Mouse (Mus musculus): Measurements from ENCODE around the gene Pax4.

Pax4 gene

DNA sequence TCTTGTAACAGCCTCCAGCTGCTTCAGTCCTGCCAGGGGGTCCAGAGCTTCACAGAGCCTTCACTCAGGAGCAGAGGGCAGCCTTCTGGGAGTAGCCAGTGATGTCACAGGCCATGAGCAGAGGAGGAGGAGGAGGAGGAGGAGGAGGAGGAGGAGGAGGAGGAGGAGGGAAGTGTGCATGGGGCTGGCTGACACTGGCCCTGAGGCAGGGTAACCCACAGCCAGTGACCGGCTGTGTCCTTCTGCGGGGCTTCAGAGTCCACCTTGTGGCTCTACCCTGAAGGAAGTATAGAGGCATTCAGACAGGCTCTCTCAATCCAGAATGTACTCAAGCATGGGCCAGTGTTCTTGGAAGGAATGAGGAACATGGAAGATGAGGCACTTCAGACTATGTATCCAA is at the start of gene Pax4:
Gene Pax4 (minus strand): TSS at position 101 of the 400 bp plus-strand sequence.
- no peak for DNase-seq (ENCODE audit: low read depth)

DNA sequence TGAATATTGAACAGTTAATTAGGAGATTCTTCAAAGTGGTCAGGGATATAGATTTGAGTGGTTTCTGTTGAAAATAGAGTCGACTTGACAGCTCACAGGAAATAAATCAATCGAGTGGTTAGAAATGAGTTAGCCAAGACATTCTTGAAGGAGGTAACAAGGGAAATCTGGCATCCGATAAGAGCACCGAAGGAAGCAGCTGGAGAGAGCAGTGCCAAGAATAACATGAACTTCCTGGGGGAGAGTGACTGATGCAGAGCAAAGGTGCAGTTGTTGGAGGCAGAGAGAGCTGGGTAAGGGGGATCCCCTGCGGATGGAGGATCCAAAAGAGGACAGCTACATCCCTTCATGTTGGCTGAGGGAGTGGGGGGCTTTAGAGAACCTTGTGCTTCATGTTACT is 48.7 kb upstream of the Pax4 start:
- peak; percentile 95 for DNase-seq (ENCODE audit: low read depth)

DNA sequence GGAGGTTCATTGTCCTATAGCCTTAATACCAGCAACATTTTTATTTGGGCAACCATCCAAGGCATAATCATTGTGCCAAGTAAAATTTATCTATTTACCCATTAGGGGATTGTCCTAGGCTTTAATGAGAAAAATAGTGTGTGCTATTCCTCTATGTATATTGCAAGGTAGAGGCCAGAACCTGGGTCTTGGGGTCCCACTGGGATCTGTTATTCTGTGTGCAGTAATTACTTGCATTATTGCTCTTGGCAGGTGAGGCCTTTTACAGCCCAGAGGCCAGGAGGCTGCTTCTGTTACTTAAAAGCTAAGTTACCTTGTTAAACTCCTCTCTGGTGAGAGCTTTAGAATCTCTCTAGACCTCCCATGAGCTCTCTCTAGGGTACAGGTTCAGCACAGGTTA is 42.0 kb upstream of the Pax4 start:
- DNase-seq (ENCODE audit: low read depth), result no peak

DNA sequence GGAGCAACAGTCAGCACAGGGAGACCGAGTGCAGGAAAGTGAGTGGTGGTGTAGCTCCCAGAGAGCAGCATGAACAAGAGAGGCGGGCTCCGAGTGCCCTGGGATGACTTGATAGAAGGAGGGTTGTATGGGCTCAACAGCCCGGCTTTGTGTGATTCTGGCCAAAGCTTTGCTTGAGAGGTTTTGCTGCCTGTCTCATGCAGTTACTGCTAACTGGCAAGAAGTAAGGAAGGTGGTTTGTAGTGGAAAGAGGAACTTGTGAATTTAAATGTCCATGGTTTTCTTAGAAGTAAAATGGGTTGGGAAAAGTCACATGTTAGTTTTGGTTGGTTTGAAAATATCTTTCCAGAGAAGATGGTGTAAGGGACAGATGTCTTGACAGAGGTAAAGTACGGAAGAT is 41.5 kb upstream of the Pax4 start:
- DNase-seq (ENCODE audit: low read depth), result peak; percentile 40

DNA sequence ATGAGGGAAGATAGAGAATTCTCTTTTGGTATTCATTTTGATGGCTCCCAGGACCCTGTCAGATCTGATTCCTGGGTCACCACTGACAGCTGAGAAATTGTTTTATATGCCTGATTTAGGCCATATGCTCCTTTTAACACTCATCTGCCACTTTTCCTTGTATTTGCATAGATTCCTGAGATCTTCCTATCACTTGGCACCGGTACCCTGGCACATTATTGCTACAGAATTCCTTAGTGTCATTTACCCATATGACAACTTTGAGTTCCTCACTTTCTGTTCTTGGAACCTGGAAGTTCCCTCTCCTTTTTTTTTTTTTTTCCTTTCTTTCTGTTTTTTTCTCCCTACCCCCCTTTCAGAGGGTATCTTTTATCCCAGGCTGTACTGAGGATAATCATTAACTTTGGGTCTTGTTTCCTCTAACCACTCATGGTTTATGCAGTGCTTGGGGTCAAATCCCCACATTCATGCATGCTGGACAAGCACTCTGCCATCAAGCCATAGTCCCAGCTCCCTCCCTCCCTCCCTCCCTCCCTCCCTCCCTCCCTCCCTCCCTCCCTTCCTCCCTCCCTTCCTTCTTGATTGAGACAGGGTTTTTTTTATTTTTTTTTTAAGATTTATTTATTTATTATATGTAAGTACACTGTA is 39.2 kb upstream of the Pax4 start:
- no peak for DNase-seq (ENCODE audit: low read depth)

DNA sequence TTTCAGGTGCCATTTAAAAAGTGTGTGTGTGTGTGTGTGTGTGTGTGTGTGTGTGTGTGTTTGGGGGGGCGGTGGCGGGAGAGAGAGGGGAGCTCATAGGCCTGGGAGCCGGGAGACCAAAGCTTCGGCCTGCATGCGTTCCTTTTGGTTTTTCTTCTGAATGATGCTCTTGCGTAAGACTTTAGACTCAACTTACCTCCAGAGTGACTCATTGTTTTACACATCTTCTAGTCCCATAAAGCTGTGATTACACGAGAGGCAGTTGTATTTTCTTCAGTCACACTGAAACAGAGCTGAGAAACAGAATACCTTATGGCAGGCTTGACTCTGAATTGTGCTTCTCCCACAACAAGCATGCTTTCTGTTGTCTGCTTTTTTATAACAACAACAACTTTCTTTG is 37.8 kb upstream of the Pax4 start:
- DNase-seq (ENCODE audit: low read depth), result peak; percentile 70

DNA sequence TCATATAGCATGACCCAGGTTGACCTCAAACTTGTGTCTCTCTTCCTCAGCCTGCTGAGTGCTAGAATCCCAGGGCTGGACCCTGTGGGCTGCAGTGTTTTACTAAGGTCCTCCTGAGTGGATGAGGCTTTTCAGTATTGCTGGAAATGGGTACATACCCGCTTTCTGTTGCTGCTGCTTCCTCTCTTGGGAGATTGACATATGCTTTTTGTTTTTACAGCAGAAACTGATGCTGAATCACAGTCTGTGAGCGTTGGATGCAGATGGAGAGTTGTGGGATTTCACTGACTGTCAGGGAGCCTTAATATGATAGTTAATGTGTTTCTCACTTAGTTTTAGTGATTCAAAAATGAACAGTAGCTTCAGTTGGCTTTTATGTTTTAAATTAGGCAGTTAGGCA is 37.3 kb upstream of the Pax4 start:
- no peak for DNase-seq (ENCODE audit: low read depth)

DNA sequence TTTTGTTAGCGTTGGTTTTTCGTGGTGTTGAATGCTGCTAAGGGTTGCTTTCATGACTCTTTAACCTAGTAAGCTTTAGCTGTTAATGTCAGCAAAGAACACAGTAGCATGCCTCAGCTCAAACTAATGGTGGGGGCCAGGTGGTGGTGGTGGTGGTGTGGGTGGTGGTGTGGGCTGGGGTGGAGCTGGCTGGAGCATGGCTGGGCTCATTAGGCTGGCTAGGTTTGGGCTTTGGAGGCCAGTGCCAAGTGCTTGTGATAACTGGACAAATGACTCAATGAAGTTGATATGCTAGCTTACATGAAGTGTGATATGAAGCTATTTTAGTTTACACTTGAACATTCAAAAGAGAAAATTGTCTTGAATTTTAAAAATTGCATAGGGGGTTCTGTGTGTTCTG is 36.9 kb upstream of the Pax4 start:
- no peak for DNase-seq (ENCODE audit: low read depth)

DNA sequence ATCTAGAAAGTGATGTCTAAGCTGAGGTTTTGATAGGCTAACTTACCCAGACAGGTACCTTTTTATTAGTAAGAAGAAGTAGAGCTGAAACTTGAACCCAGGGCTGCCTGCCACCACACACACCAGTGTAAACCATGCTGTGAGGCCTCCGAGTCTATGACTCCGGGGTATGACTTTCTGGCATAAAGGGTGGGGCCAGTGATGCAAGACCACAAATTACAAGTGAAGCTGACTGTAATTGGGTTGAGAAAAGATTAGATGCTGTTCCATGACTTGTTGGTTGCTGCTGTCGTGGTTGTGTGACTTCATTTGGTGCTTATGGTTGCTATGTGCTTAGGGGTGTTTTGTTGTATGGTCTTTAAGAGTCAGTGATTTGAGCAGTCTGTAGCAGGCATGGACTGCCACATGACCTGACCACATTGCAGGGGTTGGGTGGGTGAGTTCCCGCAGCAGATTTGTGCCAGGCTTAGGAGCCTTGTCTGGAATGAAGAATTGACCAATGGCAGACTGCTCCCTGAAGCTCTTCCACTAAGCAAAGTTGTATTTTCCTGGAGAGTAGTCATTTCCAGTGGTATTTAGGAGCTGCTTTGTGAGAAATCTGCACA is 33.7 kb upstream of the Pax4 start:
- DNase-seq (ENCODE audit: low read depth), result peak; percentile 49

DNA sequence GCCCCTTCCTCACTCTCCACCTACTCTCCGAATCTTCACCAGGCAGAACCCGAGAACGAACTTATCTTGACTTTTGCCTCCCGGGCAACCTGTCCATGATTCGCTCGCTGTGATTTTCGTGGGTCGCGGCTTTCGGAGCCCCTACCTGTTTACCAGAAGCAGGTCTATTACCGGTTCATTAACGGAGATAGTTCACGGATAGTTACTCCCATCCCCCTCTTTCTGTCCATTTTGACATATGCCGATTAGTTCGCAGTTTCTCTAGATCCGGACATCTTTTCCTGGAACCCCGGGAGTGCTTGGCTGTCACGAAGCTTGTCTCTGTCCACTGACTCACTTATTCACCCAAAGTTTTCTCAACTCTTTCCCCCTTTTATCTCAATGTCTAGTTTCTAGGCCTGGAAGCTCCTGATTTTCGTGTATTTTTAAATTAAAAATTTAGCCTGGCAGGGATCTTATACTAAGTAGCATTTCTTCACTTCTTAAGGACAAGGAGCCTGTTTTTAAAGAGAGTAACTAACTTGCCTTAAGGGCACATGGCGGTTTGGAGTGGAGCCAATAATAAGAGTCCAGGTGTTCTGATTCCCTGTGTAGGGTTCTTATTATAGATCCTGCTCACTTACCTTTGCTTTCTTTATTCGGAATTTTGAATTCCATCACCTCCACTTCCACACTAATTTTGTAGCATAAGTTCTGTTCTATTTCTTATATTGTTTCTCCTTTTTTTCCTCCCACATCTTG is 31.8 kb upstream of the Pax4 start:
- peak; percentile 36 for DNase-seq (ENCODE audit: low read depth)

DNA sequence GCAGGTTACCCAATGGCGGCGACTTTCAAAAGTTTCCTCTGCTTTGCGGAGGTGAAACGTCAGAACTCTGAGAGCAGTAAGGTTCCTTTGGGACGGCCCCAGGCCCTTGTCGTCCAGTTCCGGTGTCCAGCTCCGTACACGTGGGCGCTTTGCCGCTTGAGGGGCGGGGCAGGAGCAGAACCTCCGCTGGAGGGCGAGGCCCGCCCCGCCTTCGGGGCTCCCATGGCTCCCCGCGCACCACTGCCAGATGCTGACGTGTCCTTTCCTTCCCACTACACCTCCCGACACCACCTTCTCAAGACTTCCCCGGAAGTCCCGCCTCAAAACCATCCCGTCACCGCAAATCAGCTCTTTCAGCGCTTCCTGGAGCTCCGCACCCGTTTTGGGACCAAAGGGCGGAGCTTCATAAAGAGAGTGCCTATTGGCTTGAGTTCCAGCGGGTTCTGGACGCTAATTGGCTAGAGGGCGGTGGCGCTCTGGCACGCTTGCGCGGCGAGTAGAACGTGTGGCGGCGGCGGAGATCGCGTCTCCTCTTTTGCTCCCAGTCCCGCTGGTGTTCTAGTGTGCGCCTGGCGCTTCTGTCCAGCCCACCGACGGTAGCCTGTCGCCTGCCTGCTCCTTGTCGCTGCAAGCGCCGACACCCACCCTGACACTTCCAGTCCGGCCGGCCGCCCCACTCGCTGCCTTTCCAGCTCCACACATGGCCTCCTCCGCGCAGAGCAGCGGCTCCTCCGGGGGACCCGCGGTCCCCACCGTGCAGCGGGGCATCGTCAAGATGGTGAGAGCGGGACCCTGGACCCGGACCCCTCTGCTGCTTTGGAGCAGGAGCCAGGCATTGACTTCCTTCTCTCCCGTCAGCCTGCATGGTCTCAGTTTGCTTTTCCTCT is 31.0 kb upstream of the Pax4 start:
- peak; percentile 100 for DNase-seq (ENCODE audit: low read depth)

DNA sequence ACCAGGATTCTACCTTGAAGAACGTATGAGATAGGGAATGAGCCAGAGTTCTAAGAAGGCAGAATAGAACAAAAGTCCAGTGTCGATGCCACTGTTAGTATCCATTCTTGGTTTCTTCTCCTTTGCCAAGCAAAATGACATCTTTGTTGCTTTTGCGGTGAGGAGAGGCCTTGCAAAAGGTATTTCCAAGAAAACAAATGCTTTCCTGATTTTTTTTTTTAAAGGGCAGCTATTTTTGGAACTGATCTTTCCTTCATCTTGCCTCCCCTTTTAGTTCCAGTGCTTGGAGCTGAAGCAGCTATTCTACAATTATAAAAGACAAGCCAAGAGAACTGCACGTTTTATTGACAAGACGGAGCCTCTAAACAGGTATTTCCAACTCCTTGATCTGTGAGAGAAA is 25.7 kb upstream of the Pax4 start, which contains the start of gene Snd1:
Gene Snd1 (plus strand): TSS at position 301 of the 400 bp plus-strand sequence.
- no peak for DNase-seq (ENCODE audit: low read depth)

DNA sequence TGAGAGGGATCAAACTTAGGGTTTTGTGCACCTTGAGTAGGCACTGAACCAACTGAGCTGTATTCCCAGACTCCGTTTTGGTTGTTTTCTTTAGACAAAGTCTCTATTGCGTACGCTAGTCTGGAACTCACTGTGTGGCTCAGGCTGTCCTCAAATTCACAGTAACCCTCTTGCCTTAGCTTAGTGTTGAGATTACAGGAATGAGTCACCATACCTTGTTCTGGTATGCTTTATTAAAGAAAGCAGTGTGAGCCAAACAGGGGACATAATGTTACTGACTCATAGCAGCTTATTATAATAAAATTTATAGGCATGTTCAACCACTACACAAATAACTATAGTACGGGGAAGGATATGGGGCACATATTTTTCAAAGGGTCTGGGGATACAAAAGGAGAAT is 25.1 kb upstream of the Pax4 start:
- DNase-seq (ENCODE audit: low read depth), result no peak

DNA sequence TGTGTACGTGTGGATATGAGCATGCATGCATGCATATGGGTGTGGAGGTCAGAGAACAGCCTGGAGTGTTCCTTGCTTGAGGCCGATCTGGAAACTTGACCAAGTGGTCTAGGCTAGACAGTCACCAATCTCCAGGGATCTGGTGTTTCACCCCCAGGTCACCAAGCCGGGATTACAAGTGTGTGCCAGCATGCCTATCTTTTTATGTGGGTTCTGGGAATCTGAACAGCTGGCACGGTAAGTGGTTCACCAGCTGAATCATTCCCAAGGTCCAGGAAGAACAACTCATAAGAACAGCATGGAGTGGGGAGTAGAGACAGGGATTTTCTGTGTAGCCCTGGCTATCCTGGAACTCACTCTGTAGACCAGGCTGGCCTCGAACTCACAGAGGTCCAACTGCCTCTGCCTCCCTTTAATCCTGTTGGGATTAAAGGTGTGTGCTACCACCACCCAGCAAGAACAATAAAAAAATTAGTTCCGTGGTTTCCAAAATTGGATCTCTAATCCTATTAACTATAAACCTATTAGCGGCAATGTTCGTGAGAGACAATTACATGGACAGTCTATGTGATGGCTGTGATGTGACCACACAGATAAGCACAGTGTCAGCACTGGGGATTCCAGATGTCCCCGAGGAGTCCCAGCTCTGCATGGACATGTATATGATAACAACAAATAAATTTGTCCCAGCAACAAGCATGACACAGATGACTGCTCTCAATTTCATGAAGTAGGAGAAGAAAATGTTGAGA is 22.3 kb upstream of the Pax4 start:
- no peak for DNase-seq (ENCODE audit: low read depth)

DNA sequence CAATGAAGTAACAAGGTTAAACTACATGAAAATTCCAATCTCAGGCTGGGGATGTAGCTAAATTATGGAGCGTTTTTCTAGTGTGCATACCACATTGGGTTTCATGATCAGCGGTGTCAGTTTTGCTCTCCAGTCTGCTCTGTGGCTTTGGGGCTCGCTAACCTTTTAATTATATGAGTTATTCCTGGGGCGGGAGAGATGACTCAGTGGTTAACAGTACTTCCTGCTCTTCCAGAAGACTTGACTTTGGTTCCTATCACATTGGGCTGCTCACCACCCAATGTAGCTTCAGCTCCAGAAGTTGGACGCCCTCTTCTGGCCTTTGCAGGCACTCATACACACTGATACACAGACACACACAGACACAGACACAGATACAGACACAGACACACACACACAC is 21.5 kb upstream of the Pax4 start:
- DNase-seq (ENCODE audit: low read depth), result peak; percentile 69

DNA sequence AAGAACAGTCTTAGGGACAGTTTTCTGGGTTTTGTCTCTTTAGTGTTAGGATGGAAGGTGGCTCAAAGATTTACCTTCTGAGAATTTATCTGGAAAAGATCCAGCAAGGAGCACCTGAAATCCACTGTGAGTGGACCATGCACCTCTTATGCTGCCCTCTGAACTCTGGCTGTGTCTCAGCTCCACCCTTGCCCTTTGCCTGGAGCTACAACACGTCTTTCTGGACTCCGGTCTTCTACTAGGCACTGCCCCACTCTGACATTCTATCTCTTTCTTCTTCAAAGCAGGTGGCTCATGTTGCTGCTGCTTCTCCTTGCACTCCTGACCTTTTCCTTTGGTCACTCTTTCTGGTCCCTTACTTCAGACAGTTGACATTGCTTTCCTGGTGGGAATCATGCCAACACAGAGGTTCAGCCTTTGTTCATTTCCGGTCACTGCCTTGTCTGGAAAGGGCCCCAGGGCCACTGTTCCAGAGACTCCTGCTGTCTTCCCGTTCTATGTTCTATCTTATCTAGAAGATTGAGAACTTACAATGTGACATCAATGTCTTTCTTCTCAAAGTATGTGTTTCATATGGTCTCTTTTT is 21.0 kb upstream of the Pax4 start:
- no peak for DNase-seq (ENCODE audit: low read depth)

DNA sequence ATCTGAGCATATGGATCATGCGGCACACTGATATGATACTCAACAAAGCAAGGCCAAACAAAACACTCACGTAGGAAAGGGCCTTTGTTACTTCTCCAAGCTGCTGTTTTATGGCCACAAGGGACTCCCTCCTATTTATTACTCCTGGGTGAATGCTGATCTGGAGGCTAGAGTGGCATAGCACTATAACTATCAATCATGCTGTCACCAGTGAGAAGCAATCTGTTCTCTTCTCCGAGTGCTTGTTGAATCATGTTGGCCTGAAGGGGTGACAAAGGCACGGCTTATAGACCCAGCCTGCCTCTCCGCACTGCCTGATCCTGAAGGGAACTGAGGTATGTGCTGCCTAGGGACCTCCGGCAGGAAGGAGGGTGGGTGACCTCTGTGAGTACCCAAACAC is 15.5 kb upstream of the Pax4 start:
- no peak for DNase-seq (ENCODE audit: low read depth)

DNA sequence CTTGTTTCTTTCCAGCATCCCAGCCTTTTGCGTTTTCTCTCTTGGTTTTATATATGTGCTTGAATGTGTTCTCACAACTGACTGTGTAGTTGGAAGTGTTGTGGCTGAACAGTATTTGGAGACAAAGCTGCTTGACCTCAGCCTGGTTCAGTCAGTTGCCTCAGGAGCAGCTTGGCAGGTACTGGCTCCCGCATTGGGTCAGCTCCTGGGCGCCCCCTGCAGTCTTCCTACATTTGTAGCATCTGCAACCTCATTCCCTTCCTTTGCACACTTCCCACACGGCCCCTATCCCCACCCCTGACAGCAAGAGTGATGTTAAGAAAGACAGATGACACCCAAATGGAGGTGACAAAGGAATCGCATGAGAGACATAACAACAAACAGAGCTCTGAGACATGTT is 11.4 kb upstream of the Pax4 start:
- peak; percentile 31 for DNase-seq (ENCODE audit: low read depth)

DNA sequence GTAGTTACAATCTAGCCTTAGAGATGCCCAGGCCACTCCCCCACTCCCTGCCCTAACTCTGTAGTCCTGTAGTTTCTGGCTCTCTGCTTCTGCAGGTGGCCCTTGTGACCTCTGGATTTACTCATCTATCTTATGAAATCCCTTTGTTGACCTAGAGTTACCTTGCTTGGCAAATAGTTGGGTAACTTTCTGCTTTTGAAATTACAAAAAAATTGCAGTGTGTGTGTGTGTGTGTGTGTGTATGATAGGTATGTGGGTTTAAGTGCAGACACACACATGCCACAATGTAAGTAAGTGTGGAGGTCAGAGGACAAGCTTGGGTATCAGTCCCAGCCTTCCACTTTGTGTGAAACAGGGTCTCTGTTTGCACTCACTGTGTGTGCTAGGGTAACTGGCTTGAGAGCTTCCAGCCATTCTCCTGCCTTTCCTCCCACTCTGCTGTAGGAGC is 10.1 kb upstream of the Pax4 start:
- no peak for DNase-seq (ENCODE audit: low read depth)

DNA sequence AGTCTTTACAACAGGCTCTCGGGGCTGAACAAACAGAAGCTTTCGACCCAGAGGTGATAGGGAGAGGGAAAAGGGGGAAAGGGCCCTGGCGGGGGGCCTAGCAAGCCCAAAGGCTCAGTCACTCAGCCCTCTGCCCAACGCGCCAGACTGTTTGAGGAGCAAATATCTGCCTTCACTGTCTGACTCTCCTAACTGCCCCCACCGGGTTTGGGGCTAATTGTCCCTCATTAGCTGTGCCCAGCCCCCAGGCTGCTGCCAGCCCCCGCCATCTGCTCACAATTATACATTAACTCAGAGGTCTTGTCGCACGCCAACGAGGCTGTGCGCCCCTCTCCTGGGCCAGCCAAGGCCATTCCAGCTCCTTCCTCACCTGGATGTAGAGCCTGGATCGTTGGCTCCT is 1.8 kb upstream of the Pax4 start:
- no peak for DNase-seq (ENCODE audit: low read depth)

DNA sequence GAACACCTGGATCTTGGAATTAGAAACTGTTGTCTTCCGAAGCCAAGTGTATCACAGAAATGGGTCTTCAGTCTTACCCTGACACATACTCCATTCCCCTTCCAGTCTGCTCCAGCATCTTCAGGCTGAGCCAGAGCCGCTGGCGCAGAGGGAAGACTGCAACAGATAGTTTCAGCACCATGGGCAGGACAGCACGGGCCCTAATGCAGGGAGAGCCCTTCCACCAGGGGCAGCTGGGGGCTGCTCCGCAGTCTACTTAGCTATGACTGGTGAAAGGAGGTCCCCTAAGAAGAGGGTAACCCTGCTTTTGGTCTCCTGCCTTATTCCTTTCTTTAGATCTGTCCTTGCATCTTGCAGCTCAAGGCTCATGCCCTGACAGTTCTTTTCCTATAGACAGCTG is 1.3 kb upstream of the Pax4 start:
- DNase-seq (ENCODE audit: low read depth), result no peak
